Mouse (Mus musculus) embryonic fibroblast, embryonic 13.5 days (primary cell): ENCODE data around the gene Zfp536. TPM values are rescaled to one million over a fixed set of nuclear protein-coding genes. Genes with fewer than 3 reads are reported as not detected.
"Not testable (repeated sequence)": the region's sequence is repeated elsewhere in the genome, so short reads cannot be mapped to it uniquely, and the experiment has no call there.

Experiments
- H3K27ac ChIP-seq: 2 replicates; pipeline ENCODE4 v1.5.1; 2012; ENCODE audit warnings: low read length, control low read depth, inconsistent platforms; ENCODE audit not compliant: insufficient read depth
- H3K4me1 ChIP-seq: 2 replicates; pipeline ENCODE4 v1.6.1; 2011; ENCODE audit warnings: low read length; ENCODE audit not compliant: control insufficient read depth, insufficient read depth
- H3K4me3 ChIP-seq: 2 replicates; pipeline ENCODE4 v1.5.1; 2011; ENCODE audit warnings: mild to moderate bottlenecking, control low read depth, low read length; ENCODE audit not compliant: insufficient read depth
- CTCF ChIP-seq: IDR thresholded peaks from 2 replicates; pipeline ENCODE4 v1.5.1; 2011; ENCODE audit warnings: mild to moderate bottlenecking, control low read depth, low read length, moderate library complexity, borderline replicate concordance; ENCODE audit not compliant: insufficient read depth
- POLR2A ChIP-seq: IDR thresholded peaks from 2 replicates; pipeline ENCODE4 v1.6.1; 2011; ENCODE audit warnings: low read depth, mild to moderate bottlenecking, control low read depth, low read length, moderate library complexity
- polyA plus RNA-seq: library from polyadenylated mRNA; stranded (reverse); fragments of >200 nt; gene quantifications from 2 replicates; pipeline ENCODE4 v1.2.4, GENCODE M21; 2011; ENCODE audit warnings: low read depth; ENCODE audit not compliant: missing spikeins, insufficient read length

Gene Zfp536
- polyA plus RNA-seq, 1 experiment, result 1.4 TPM

DNA sequence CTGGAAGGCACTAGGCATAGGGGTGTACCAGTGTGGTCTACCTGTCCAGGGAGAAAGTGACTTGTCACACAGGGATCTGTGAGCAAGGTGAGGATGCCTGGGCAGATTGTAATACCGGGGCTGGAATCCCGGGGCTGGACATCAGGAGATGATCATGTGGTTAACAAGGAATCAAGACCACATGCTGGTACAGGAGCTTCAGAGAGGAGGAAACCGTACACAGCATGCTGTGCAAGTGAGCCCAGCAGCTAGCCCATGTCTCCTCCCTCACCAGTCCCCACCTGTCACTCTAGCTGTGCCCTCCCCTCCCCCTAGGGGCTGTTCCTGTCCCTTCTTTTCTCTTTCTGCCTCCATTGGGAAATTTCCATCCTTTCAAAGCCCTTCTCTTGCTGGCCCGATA, 157.5 kb downstream of the Zfp536 start:
- H3K4me3 ChIP-seq, result no peak overlapping the region
- H3K27ac ChIP-seq, result no peak overlapping the region
- no peaks in the 10 kb centered on the region for H3K4me1 ChIP-seq
- TF ChIP-seq CTCF, result no peak
- no peak for TF ChIP-seq POLR2A

DNA sequence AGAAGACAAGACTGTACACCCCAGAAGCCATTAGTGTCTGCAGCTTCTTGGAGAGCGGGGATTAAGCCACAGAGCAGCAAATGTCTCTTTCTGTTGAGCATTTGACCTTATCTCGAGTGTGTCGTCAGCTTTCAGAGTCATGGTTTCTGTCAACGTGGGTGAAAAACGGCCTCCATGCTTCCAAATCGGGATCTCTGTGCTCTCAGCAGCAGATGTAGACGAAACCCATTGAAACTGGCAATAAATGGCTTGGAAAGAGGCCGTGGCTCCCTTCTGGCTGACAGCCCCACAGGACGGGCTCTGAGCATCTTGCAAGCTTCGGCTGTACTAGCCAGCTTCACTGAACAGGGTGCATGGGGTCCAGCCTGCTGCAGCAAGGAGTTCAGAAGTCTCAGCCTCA, 159.1 kb downstream of the Zfp536 start:
- no peaks in the 10 kb centered on the region for H3K4me1 ChIP-seq
- H3K4me3 ChIP-seq, result no peak overlapping the region
- TF ChIP-seq POLR2A, result no peak
- no peak for TF ChIP-seq CTCF
- no peak overlapping the region for H3K27ac ChIP-seq

DNA sequence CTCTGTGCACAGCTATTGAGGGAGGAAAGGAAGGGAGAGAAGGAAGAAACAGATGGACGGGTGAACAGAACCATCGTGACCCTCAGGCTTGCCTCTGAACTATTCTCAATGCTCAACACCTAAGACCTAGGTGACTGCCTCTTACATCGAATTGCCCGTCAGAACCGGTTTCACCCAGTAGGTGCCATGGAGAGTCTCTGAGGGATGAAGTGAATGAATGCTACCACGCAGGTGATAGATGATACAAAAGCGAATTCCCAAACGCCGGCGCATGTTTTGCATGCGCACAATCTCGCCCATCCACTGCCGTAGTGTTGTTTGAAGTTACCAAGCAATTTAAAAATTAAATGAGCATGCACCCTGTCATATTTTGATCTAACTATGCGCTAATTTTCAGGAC, 164.9 kb downstream of the Zfp536 start:
- no peak overlapping the region for H3K4me3 ChIP-seq
- H3K27ac ChIP-seq, result no peak overlapping the region
- no peak for TF ChIP-seq CTCF
- H3K4me1 ChIP-seq, result no peaks in the 10 kb centered on the region

DNA sequence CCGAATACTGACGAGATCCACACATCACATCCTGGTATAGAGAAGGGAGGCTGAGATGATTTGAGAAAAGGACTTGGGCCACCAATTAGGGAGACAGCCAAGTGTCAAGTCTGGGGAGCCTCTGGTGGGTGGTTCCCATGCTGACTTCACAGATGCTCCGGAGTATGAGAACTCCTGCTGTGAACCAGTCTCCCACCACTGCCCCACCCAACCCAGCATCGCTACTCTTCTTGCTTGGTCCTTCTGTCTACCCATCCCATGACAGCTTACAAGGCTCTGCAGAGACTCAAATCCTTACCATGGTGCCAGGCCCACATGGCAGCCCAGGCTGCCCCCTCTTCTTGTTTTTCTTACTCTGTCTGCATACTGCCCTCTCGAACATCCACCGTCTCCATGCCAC, 165.5 kb downstream of the Zfp536 start:
- no peak for TF ChIP-seq POLR2A
- no peak for TF ChIP-seq CTCF
- H3K4me3 ChIP-seq, result no peak overlapping the region
- no peaks in the 10 kb centered on the region for H3K4me1 ChIP-seq
- H3K27ac ChIP-seq, result no peak overlapping the region

DNA sequence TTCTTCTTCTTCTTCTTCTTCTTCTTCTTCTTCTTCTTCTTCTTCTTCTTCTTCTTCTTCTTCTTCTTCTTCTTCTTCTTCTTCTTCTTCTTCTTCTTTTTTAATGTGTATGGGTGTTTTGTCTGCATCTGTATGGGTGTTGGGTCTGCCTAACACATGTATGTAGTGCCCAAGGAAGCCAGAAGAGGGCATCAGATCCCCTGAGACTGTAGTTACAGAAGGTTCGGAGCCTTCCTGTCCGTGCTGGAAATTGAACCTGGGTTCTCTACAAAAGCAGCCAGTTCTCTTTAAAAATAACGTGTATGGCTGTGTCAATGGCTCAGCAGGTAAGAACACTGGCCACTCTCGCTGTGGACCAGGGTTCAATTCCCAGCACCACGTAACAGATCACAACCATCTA, 167.0 kb downstream of the Zfp536 start:
- TF ChIP-seq CTCF, result no peak
- TF ChIP-seq POLR2A, result no peak
- Histone ChIP-seq H3K4me1 (no peaks in the 10 kb centered on the region), H3K27ac (no peak overlapping the region), H3K4me3 (no peak overlapping the region)

DNA sequence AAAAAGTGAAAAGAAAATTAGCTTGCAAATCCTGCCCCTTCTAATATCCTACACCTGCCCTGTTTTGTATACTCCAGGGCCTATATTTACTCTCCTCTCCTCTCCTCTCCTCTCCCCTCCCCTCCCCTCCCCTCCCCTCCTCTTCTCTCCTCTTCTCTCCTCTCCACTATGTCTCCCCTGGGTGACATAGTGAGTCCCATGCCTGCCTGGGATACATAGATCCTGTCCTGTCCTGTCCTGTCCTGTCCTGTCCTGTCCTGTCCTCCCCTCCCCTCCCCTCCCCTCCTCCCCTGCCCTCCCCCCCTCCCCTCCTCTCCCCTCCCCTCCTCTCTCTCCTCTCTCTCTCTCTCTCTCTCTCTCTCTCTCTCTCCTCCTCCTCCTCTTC, 169.9 kb downstream of the Zfp536 start:
- H3K27ac ChIP-seq, H3K4me3 ChIP-seq, H3K4me1 ChIP-seq: not testable (repeated sequence)

DNA sequence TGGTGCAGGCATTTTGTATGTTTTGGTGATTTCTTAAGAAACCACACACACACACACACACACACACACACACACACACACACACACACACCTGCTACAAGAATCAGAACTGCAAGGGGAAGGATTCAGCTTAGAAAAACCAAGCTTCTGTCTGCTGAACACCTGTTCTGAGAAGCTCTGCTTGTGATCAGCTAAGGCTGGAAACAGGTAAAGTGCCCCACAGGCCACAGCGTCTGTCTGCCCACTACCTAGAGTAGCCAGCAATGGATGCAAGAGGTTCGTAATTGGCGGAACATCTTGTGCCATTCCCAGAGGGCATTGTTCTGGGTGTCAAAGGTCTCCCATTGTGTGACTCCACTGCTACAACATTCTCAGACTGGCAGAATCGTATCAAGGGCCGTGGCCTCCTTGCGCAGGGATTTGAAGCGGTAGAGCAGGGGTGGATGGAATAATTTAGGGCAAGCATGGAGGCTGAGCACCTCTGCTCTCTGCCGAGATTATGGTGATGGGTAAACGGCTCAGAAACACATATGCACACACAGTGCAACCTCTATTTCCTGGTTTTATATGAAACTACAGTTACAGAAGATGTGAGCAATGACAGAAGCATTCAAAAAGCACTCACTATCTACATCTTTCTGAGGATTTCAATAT, 170.4 kb downstream of the Zfp536 start:
- Histone ChIP-seq H3K27ac (no peak overlapping the region), H3K4me1 (no peaks in the 10 kb centered on the region), H3K4me3 (no peak overlapping the region)
- TF ChIP-seq POLR2A, result no peak
- TF ChIP-seq CTCF, result no peak

DNA sequence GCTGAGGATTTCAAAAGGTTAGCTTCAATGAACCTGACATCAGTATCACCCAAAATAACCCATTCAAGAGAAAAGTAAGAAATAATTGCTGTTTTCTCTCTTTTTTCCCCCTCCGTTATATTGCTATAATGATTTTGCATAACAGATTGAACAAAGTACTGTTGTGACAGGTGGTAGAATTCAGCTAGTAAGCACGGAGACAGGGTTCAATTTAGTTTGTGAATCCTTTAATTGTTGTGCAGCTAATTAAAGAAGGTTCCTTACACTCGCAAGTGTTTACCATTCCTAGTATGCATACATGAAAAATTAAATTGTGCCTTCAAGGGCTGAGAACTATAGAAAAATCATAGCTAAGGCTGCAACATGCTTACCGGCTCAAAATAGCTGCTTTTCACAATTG, 173.1 kb downstream of the Zfp536 start:
- H3K4me3 ChIP-seq, result no peak overlapping the region
- no peak overlapping the region for H3K27ac ChIP-seq
- no peaks in the 10 kb centered on the region for H3K4me1 ChIP-seq
- TF ChIP-seq POLR2A (no peak), CTCF (no peak)

DNA sequence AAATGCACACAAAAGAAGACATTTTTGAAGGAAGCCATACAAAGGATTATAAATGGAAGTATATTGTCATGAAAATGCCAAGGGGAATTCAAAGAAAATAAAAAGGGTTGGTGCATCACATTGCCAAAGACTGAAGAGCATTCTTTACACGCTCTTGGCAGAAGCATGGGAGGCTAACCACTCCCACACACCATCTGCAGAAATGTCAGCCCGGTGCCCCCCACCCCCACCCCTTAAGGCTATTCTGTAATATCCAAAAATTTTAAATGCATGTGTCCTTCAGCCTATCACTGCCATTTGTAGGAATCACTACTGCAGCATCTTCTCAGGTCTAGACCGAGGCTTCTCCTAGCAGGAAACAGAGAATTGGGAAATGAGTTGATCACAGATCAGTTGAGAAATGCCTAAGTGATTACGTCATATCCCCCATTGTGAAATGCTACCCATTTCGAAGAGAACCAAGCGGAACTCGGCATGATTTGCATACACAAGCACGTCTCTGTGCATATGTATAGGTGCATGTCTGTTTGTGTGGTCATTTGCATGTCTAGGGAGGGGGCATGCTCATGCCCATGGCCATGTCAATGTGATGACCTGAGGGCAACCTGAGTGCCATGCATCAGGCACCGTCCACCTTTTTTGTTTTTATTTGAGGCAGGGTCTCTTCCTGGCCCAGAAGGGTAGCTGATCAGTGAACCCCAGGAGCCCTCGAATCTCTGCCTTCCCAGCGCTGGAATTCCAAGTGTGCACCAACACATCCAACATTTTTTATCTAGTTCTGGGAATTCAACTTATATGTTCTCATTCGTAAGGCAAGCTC, 179.0 kb downstream of the Zfp536 start:
- Histone ChIP-seq H3K27ac (no peak overlapping the region), H3K4me1 (peaks cover 5% of the 10 kb centered on the region; the same call in 1 of the 2 replicates), H3K4me3 (no peak overlapping the region)
- TF ChIP-seq POLR2A, result no peak
- TF ChIP-seq CTCF, result no peak

DNA sequence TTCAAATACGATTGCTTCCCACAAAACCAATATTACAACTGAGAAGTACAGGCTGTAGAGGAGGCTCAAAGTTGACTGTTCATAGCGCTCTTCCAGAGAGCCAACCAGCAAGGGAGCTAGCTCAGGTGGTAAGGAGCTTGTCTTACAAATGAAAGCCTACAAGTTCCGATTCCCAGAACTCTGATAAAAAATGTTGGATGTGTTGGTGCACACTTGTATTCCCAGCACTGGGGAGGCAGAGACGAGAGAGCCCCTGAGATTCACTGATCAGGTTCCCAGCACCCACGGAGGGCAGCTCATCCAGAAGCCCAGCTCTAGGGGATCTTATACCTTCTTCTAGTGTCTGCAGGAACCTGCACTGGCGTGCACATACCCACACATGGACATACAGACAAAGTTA, 179.9 kb downstream of the Zfp536 start:
- no peak overlapping the region for H3K27ac ChIP-seq
- no peak for TF ChIP-seq POLR2A
- TF ChIP-seq CTCF, result no peak
- no peak overlapping the region for H3K4me3 ChIP-seq
- H3K4me1 ChIP-seq, result peaks cover 5% of the 10 kb centered on the region; the same call in 1 of the 2 replicates

DNA sequence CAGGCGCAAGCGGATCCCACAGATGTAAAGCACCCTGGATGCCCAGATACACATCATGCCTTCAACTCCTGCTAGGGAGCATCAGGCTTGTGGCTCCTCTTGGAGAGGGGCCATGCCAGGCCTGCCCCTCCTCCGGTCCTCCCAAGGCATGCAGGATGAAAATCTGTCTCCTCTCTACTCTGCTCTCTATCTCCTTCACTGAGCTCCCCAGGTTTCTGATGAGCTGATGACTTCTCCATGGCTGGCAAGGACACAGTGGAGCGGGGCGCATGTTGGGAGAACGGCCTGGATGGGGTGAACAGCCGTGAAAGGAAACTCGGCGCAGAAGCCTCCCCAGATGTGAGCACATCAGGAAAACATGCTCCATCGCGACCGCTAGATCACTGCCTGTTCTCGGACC, 186.7 kb downstream of the Zfp536 start:
- no peak overlapping the region for H3K27ac ChIP-seq
- no peak overlapping the region for H3K4me3 ChIP-seq
- TF ChIP-seq CTCF (no peak), POLR2A (no peak)

More for the DNA sequence above, 186.7 kb downstream of the Zfp536 start:
- no peaks in the 10 kb centered on the region for H3K4me1 ChIP-seq
